Mouse (Mus musculus) frontal cortex, postnatal 10 days (tissue): Measurements from ENCODE around the gene Ptgdr.
"Not testable (repeated sequence)": the region's sequence is repeated elsewhere in the genome, so short reads cannot be mapped to it uniquely, and the experiment has no call there.

Experiments used
- DNase-seq, 2 experiments: peaks; one replicate each; pipeline ENCODE4 v3.0.0; 2022; ENCODE audit warnings: low spot score in 2 of 2, mixed read lengths in 1 of 2

Ptgdr gene

GRCm38 (mm10) chr14:44858868-44859613, at the start of gene Ptgdr:
Ptgdr (minus strand) TSS chr14:44859375.
- DNase-seq = no peak

GRCm38 (mm10) chr14:44907774-44908173, 48.6 kb upstream of the Ptgdr start:
- no peak for DNase-seq

- no peak for DNase-seq
Measured at GRCm38 (mm10) chr14:44904199-44904598, 45.0 kb upstream of the Ptgdr start.

- not testable (repeated sequence) for DNase-seq
Measured at GRCm38 (mm10) chr14:44901735-44902134, 42.6 kb upstream of the Ptgdr start.

GRCm38 (mm10) chr14:44891387-44892132, 32.4 kb upstream of the Ptgdr start:
- DNase-seq = no peak

- no peak for DNase-seq
Measured at GRCm38 (mm10) chr14:44869686-44870085, 10.5 kb upstream of the Ptgdr start.

GRCm38 (mm10) chr14:44865661-44866060, 6.5 kb upstream of the Ptgdr start:
- no peak for DNase-seq

- no peak for DNase-seq
Measured at GRCm38 (mm10) chr14:44863086-44863485, 3.9 kb upstream of the Ptgdr start.

GRCm38 (mm10) chr14:44861161-44861560, 2.0 kb upstream of the Ptgdr start:
- no peak for DNase-seq

- no peak for DNase-seq
Measured at GRCm38 (mm10) chr14:44858372-44858771, 803 bp downstream of the Ptgdr start.

GRCm38 (mm10) chr14:44850637-44851036, 8.5 kb downstream of the Ptgdr start:
- DNase-seq = not testable (repeated sequence)

- no peak for DNase-seq
Measured at GRCm38 (mm10) chr14:44847740-44848139, 11.4 kb downstream of the Ptgdr start.

GRCm38 (mm10) chr14:44846558-44847263, 12.5 kb downstream of the Ptgdr start:
- DNase-seq = no peak

- DNase-seq = no peak
Measured at GRCm38 (mm10) chr14:44843768-44844755, 15.1 kb downstream of the Ptgdr start.

GRCm38 (mm10) chr14:44838685-44839084, 20.5 kb downstream of the Ptgdr start:
- no peak for DNase-seq

- DNase-seq = no peak
Measured at GRCm38 (mm10) chr14:44835132-44835531, 24.0 kb downstream of the Ptgdr start.

- DNase-seq = not testable (repeated sequence)
Measured at GRCm38 (mm10) chr14:44834134-44834533, 25.0 kb downstream of the Ptgdr start.

GRCm38 (mm10) chr14:44833096-44833495, 26.1 kb downstream of the Ptgdr start:
- DNase-seq = not testable (repeated sequence)

GRCm38 (mm10) chr14:44827736-44828135, 31.4 kb downstream of the Ptgdr start:
- DNase-seq = no peak

- no peak for DNase-seq
Measured at GRCm38 (mm10) chr14:44821177-44822057, 37.8 kb downstream of the Ptgdr start.
